Mouse (Mus musculus) forebrain, embryonic 14.5 days (tissue): ENCODE measurements around the gene Dydc1. TPM values are rescaled to one million over a fixed set of nuclear protein-coding genes. Genes with fewer than 3 reads are reported as not detected.
"Not testable (repeated sequence)": the region's sequence is repeated elsewhere in the genome, so short reads cannot be mapped to it uniquely, and the experiment has no call there.

ENCODE experiments used
- ATAC-seq: fragments of 200-750 bp; cut with Nextera tagmentation; 2 replicates; pipeline ENCODE4 v1.8.0; 2017; ENCODE audit warnings: mild to moderate bottlenecking, moderate library complexity
- DNase-seq: peaks from one replicate; pipeline ENCODE4 v3.0.0-alpha.2; 2015; ENCODE audit warnings: low spot score
- H3K27ac ChIP-seq: fragments of 300-500 bp; sonication (generic); 2 replicates; pipeline ENCODE4 v1.5.1; 2014; ENCODE audit warnings: low read depth, mild to moderate bottlenecking, control low read depth, low read length, moderate library complexity
- H3K27me3 ChIP-seq: fragments of 300-500 bp; sonication (generic); replicated peaks from 2 replicates; pipeline ENCODE4 v1.6.1; 2014; ENCODE audit warnings: low read length, control low read depth, mixed read lengths; ENCODE audit not compliant: control insufficient read depth, insufficient read depth
- H3K36me3 ChIP-seq: fragments of 300-500 bp; sonication (generic); 2 replicates; pipeline ENCODE4 v1.6.1; 2014; ENCODE audit warnings: low read length, control low read depth; ENCODE audit not compliant: control insufficient read depth, insufficient read depth
- H3K4me1 ChIP-seq: fragments of 300-500 bp; sonication (generic); 2 replicates; pipeline ENCODE4 v1.6.1; 2014; ENCODE audit warnings: antibody characterized with exemption, low read length, control low read depth; ENCODE audit not compliant: control insufficient read depth, insufficient read depth
- H3K4me2 ChIP-seq: fragments of 300-500 bp; sonication (generic); 2 replicates; pipeline ENCODE4 v1.6.1; 2014; ENCODE audit warnings: mild to moderate bottlenecking, control low read depth, low read length
- H3K4me3 ChIP-seq: fragments of 300-500 bp; sonication (generic); 2 replicates; pipeline ENCODE4 v1.5.1; 2014; ENCODE audit warnings: low read depth, low read length, control low read depth
- H3K9ac ChIP-seq: fragments of 300-500 bp; sonication (generic); 2 replicates; pipeline ENCODE4 v1.6.1; 2014; ENCODE audit warnings: mild to moderate bottlenecking, low read length, control low read depth, moderate library complexity
- H3K9me3 ChIP-seq: fragments of 300-500 bp; sonication (generic); replicated peaks from 2 replicates; pipeline ENCODE4 v1.6.1; 2016; ENCODE audit warnings: low read length, control low read depth, mixed read lengths; ENCODE audit not compliant: control insufficient read depth
- WGBS: fragments of 180-500 bp; shearing (Covaris S2); extraction: QIAGEN DNeasy Blood & Tissue Kit; methylation state at CpG from one replicate; pipeline ENCODE4 v1.1.7; 2014; 5-methylcytosine and 5-hydroxymethylcytosine counted together
- polyA plus RNA-seq: library from polyadenylated mRNA; unstranded; fragments of >200 nt; fragmentation: Nextera tagmentation; extraction: Ambion mirVana; gene quantifications from 2 replicates; pipeline ENCODE4 v1.2.1, GENCODE M21; 2014

The Dydc1 gene
- polyA plus RNA-seq, 1 experiment from 2014 or later: 0.18 TPM

DNA sequence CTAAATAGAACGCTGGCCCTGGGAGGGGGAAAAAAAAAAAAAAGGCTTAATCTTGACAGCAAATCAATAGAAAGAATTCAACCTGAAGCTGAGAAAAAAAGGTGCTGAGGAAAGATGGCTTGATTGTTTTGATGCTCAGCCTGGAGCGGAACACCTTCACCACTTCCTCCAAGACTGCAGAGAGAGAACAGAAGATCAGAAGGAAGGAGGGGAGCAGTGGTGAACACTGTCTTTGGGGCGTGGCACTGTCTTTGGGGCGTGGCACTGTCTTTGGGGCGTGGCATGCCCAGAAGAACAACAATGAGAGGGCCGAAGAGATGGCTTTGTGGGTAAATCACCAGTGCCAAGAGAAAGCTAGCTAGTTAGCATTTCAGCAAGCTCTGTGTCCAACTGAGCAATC is 22.2 kb upstream of the Dydc1 start:
- ATAC-seq: no peak
- Histone ChIP-seq H3K27me3 (no peaks in the 10 kb centered on the region), H3K4me2 (no peak overlapping the region), H3K9ac (no peak overlapping the region), H3K4me1 (no peaks in the 10 kb centered on the region), H3K9me3 (no peaks in the 10 kb centered on the region; the same call in 1 of the 2 replicates), H3K36me3 (no peaks in the 10 kb centered on the region), H3K27ac (no peak overlapping the region), H3K4me3 (no peak overlapping the region)
- DNase-seq: no peak
- WGBS: 82% methylated on average over 6 of the region's 6 CpGs

DNA sequence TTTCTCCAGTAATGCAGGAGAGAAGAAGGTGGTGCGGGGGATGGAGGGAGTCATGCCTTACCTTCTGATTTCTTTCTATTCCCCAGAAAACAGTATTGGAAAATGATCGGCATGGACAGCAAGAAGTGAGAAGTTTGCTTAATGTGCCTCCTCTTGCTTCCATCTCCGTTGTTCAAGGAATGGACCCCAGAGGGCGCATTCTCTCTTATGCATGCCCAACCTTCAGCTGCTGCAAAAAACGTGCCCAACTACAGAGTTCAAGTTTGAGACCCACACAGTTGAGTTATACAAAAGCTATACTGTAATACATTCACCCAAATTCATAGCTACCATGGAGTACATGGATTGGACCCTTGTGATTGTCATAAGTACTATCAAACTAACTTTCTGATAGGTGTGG is 20.2 kb upstream of the Dydc1 start:
- DNase-seq (no peak), ATAC-seq (no peak)
- Histone ChIP-seq H3K36me3 (no peaks in the 10 kb centered on the region), H3K9ac (no peak overlapping the region), H3K27ac (no peak overlapping the region), H3K9me3 (no peaks in the 10 kb centered on the region; the same call in 1 of the 2 replicates), H3K4me2 (no peak overlapping the region), H3K4me1 (no peaks in the 10 kb centered on the region), H3K4me3 (no peak overlapping the region), H3K27me3 (no peaks in the 10 kb centered on the region)
- WGBS: 80% methylated on average over 5 of the region's 5 CpGs

DNA sequence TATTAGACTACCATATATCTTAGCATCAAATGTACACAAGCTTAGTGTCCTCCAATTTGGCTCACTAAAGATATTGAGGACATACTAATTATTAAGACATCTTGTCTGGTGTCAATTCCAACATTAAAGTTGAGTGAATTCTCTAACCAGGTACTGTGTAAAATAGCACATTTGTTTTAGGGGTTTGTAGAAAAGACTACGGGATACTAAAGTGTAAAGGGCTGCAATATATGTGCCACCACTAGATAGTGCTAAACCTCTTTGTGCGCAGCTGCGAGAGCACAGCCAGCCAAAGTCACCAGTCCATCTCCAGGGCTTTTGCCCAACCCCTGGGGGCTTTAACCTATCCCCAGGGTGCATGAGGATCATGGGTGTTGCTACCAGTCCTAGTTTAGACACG is 19.5 kb upstream of the Dydc1 start:
- not testable (repeated sequence) for H3K9ac ChIP-seq, H3K27me3 ChIP-seq, H3K36me3 ChIP-seq, H3K4me1 ChIP-seq, DNase-seq, ATAC-seq, H3K9me3 ChIP-seq, H3K4me2 ChIP-seq, H3K4me3 ChIP-seq, H3K27ac ChIP-seq
- WGBS: 84% methylated on average over 3 of the region's 4 CpGs

DNA sequence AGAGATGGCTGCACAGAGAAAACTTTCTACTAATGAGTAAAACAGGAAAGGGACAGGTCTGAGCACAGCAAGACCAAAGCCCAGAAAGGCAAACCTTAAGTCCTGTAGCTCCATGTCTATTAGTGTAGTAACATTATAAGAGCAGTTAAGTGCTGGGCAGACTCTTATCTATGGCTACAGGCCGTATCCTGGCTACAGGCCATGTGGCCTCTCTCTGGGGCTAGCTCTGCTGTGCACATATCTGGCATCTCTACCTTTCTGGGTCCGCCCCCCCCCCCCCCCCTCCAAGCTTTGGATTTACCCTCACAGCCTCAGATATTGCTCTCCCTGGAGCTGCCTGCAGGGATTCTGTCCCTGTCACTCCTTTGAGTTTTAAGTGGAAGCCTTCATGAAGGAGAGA is 7.5 kb upstream of the Dydc1 start:
- ATAC-seq: no peak
- 71% methylated on average over 2 of the region's 2 CpGs for WGBS

DNA sequence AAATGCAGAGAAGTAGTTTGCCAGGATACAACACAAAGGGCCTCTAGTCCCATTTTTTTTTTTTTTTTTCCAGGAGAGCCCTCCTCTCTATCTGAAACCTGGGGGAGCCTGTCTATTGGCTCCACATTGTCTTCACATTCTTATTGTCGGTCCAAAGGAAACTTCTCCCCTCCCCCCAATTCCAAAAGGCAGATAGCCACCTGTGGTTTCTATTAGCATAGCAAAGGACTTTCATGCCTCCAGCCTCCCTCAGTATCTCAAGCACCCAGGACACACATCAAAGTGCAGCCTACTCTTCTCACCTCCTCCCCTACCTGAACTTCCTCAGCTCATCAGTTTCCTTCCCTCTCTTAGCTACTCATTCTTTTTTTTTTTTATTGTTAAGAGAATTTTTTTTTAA is 6.3 kb upstream of the Dydc1 start:
- ATAC-seq (no peak), DNase-seq (no peak)
- Histone ChIP-seq H3K9ac (no peak overlapping the region), H3K4me1 (no peaks in the 10 kb centered on the region), H3K4me3 (no peak overlapping the region), H3K27me3 (no peaks in the 10 kb centered on the region), H3K9me3 (no peaks in the 10 kb centered on the region), H3K4me2 (no peak overlapping the region), H3K27ac (no peak overlapping the region), H3K36me3 (no peaks in the 10 kb centered on the region)
- 7% methylated on average over 1 of the region's 1 CpGs for WGBS

More for the DNA sequence above, 7.5 kb upstream of the Dydc1 start:
- Histone ChIP-seq H3K27ac (no peak overlapping the region), H3K4me3 (no peak overlapping the region), H3K9ac (no peak overlapping the region), H3K36me3 (no peaks in the 10 kb centered on the region), H3K4me1 (no peaks in the 10 kb centered on the region), H3K27me3 (no peaks in the 10 kb centered on the region), H3K4me2 (no peak overlapping the region), H3K9me3 (no peaks in the 10 kb centered on the region)
- no peak for DNase-seq

DNA sequence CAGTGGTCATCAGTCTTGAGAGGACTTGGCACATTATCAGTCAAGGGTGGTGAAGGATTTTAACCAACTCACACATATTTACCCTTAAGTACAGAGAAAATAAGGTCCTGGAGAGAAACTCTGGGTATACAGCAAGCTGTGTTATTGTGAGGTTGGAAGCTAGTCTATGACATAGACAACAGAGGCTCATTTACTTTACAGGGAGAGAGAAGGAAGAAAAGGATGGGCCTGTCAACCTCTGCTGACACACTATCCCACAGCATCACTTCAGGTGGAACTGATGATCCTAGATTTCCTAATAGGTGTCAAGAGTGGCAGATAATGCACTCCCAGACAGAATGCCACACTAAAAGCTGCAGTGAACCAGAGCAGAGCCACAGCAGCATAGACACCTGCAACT is 3.6 kb upstream of the Dydc1 start, which contains the start of gene Dydc2:
TSS of gene Dydc2 (minus strand) at position 101 of the 400 bp plus-strand sequence.
- Histone ChIP-seq H3K27me3 (no peaks in the 10 kb centered on the region), H3K9me3 (no peaks in the 10 kb centered on the region), H3K4me1 (peaks cover 3% of the 10 kb centered on the region), H3K27ac (no peak within 1 kb of the TSS), H3K36me3 (no peaks in the 10 kb centered on the region), H3K4me3 (no peak within 1 kb of the TSS), H3K4me2 (no peak within 1 kb of the TSS), H3K9ac (no peak within 1 kb of the TSS)
- no peak for DNase-seq
- ATAC-seq: no peak

DNA sequence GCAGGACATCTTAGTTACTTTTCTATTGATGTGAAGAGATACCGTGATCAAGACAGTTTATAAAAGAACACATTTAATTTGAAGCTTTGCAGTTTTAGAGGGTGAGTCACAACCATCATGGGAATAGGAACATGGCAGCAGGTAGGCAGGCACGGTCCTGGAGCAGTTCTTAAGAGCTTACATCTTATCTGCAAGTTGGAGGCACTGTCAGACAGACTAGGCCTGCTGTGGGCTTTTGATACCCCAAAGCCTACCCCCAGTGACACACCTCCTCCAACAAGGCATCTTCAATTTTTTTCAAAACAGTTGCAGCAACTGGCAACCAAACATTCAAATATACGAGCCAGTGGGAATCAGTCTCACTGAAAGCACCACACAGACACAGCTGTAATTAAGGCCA is 2.4 kb upstream of the Dydc1 start:
- H3K4me3 ChIP-seq: no peak overlapping the region
- H3K27me3 ChIP-seq: no peaks in the 10 kb centered on the region
- H3K9me3 ChIP-seq: no peaks in the 10 kb centered on the region
- H3K9ac ChIP-seq: no peak overlapping the region
- DNase-seq (no peak), ATAC-seq (no peak)
- H3K4me1 ChIP-seq: peaks cover 3% of the 10 kb centered on the region
- no peak overlapping the region for H3K4me2 ChIP-seq
- 77% methylated on average over 3 of the region's 3 CpGs for WGBS
- no peaks in the 10 kb centered on the region for H3K36me3 ChIP-seq
- no peak overlapping the region for H3K27ac ChIP-seq

DNA sequence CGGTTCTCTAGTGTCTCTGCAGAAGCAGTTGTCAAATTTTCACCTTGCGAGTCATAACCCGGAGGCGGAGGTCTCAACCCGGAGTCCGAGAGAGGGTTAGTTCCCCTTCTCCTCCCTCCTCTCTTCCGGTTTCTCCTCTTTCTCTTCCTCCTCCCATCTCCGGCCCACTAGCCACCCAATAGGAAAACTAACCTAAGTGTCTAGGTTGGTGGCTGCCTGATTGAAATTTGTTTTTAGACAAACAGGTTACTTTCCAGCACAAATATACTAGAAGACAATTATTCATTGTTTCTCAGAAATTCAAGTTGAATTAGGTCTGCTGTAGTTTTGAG is 199 bp downstream of the Dydc1 start:
- Histone ChIP-seq H3K9ac (peak overlapping the region; percentile 35; the same call in 1 of the 2 replicates), H3K36me3 (no peaks in the 10 kb centered on the region)

DNA sequence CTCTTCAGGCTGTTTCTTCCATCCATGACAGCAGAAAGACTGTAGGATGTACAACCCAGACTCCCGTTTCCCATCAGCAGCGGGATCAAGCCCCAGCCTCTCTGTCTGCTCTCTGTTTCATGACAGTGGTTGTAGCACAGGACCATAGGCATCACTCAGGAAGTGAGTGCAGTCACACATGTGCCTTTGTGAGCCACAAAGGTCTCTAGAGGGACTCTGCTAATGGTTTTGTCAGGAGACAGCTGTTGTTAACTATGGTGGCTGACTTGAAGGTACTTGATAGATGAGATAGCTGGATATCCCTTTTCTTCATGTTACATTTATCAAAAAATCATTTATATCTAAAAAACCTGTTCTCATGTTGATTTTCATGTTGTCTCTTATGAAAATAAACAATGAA is 9.7 kb downstream of the Dydc1 start:
- no peak overlapping the region for H3K4me3 ChIP-seq
- H3K4me1 ChIP-seq: no peaks in the 10 kb centered on the region
- H3K36me3 ChIP-seq: no peaks in the 10 kb centered on the region
- H3K27me3 ChIP-seq: no peaks in the 10 kb centered on the region
- H3K9me3 ChIP-seq: no peaks in the 10 kb centered on the region
- H3K27ac ChIP-seq: no peak overlapping the region
- 81% methylated on average over 2 of the region's 2 CpGs for WGBS
- H3K4me2 ChIP-seq: no peak overlapping the region
- no peak overlapping the region for H3K9ac ChIP-seq
- no peak for ATAC-seq
- DNase-seq: no peak

More for the DNA sequence above, 199 bp downstream of the Dydc1 start:
- H3K27ac ChIP-seq: no peak overlapping the region
- peak overlapping the region; percentile 32 for H3K4me3 ChIP-seq
- DNase-seq (no peak), ATAC-seq (peak; percentile 78; the same call in 1 of the 2 replicates)
- no peaks in the 10 kb centered on the region for H3K27me3 ChIP-seq
- peak overlapping the region; percentile 61 for H3K4me2 ChIP-seq
- 0% methylated on average over 6 of the region's 8 CpGs for WGBS
- H3K4me1 ChIP-seq: peaks cover 3% of the 10 kb centered on the region
- H3K9me3 ChIP-seq: no peaks in the 10 kb centered on the region
